ENCODE assay signal across 12 mouse cellular contexts in genomic region chr6:100892489-100892888, GRCm38 (mm10). TPM values are rescaled to one million over a fixed set of nuclear protein-coding genes. Genes with fewer than 3 reads are reported as not detected.
DNase-seq lines count a peak whose midpoint lies in the region; ATAC-seq and TF ChIP-seq lines count a peak whose summit lies in the region.
"Had no signal": no experiment of that assay in that cellular context is flagged by ENCODE, and none has a peak within 500 bp of the region (broad histone marks: within the 10 kb centered on the region; RNA-seq: fewer than 3 reads in every experiment).

No protein-coding gene starts in this region.

- no peaks in the 10 kb centered on the region for H3K9me3 ChIP-seq in heart, embryonic 11.5 days (replicated peaks; ENCODE audit: control insufficient read depth, low read length)
- H3K9me3 ChIP-seq in midbrain, postnatal 0 days (ENCODE audit: low read length) = no peaks in the 10 kb centered on the region
- H3K9me3 ChIP-seq: embryonic facial prominence, embryonic 13.5 days; neural tube, embryonic 12.5 days had no signal

- no peak overlapping the region for H3K4me2 ChIP-seq in heart, embryonic 11.5 days
- H3K4me2 ChIP-seq in midbrain, postnatal 0 days (ENCODE audit: low read depth, low read length, poor library complexity, severe bottlenecking) = no peak overlapping the region
- H3K4me2 ChIP-seq: embryonic facial prominence, embryonic 13.5 days; neural tube, embryonic 12.5 days had no signal

- no peak overlapping the region for H3K9ac ChIP-seq in heart, embryonic 11.5 days (ENCODE audit: low read depth, low read length)
- H3K9ac ChIP-seq in midbrain, postnatal 0 days (replicated peaks; ENCODE audit: low read length, poor library complexity, severe bottlenecking) = no peak overlapping the region
- H3K9ac ChIP-seq: embryonic facial prominence, embryonic 13.5 days; neural tube, embryonic 12.5 days had no signal

- no peak for TF ChIP-seq CTCF in midbrain, postnatal 0 days (IDR thresholded peaks at IDR 0.05)

- H3K27ac ChIP-seq in heart, embryonic 11.5 days (ENCODE audit: low read depth, low read length) = no peak overlapping the region
- no peak overlapping the region for H3K27ac ChIP-seq in midbrain, postnatal 0 days (ENCODE audit: low read depth, low read length)
- H3K27ac ChIP-seq: embryonic facial prominence, embryonic 13.5 days; neural tube, embryonic 12.5 days had no signal

- no peak for ATAC-seq in heart, embryonic 11.5 days (replicated peaks; ENCODE audit: insufficient number of reproducible peaks, low FRiP score, low TSS enrichment)
- ATAC-seq in midbrain, postnatal 0 days (ENCODE audit: low FRiP score) = peak; percentile 65; the same call in 1 of the 2 replicates

- H3K4me1 ChIP-seq in heart, embryonic 11.5 days (ENCODE audit: control insufficient read depth, insufficient read depth, low read length) = peaks cover 8% of the 10 kb centered on the region; the same call in 1 of the 2 replicates
- no peaks in the 10 kb centered on the region for H3K4me1 ChIP-seq in midbrain, postnatal 0 days (ENCODE audit: insufficient read depth, low read length)
- H3K4me1 ChIP-seq: embryonic facial prominence, embryonic 13.5 days; neural tube, embryonic 12.5 days had no signal

- 73% methylated on average over 4 of the region's 4 CpGs for WGBS in heart, embryonic 11.5 days (ENCODE audit: insufficient replicate concordance)
- 70% methylated on average over 4 of the region's 4 CpGs for WGBS in midbrain, postnatal 0 days

- H3K27me3 ChIP-seq in heart, embryonic 11.5 days (ENCODE audit: control insufficient read depth, insufficient read depth, low read length) = peaks cover 5% of the 10 kb centered on the region; the same call in 1 of the 2 replicates
- no peaks in the 10 kb centered on the region for H3K27me3 ChIP-seq in midbrain, postnatal 0 days (ENCODE audit: insufficient read depth, low read length)
- H3K27me3 ChIP-seq: embryonic facial prominence, embryonic 13.5 days; neural tube, embryonic 12.5 days had no signal

- peak; percentile 16 for DNase-seq in heart, postnatal 4 days
- DNase-seq in right cerebral cortex, postnatal 4 days = peak; percentile 38
- no peak for DNase-seq in right cerebral cortex, adult 18-20 months
- DNase-seq in cerebellum, postnatal 4 days (ENCODE audit: low spot score in 2 of 2) = peak; percentile 52 to 88
- DNase-seq in midbrain, postnatal 0 days (ENCODE audit: low spot score) = peak; percentile 78
- no peak for DNase-seq in testis, postnatal 14 days (ENCODE audit: low spot score)
- no peak for DNase-seq in MN1 (ENCODE audit: low spot score)
- DNase-seq: liver; lung, postnatal 4 days had no signal

- no peak overlapping the region for H3K4me3 ChIP-seq in heart, embryonic 11.5 days (ENCODE audit: low read depth, low read length)
- no peak overlapping the region for H3K4me3 ChIP-seq in midbrain, postnatal 0 days (ENCODE audit: low read depth, low read length)
- H3K4me3 ChIP-seq: embryonic facial prominence, embryonic 13.5 days; neural tube, embryonic 12.5 days had no signal

- H3K36me3 ChIP-seq in heart, embryonic 11.5 days (ENCODE audit: control insufficient read depth, insufficient read depth, low read length) = no peaks in the 10 kb centered on the region
- H3K36me3 ChIP-seq in midbrain, postnatal 0 days (ENCODE audit: insufficient read depth, low read length) = no peaks in the 10 kb centered on the region
- H3K36me3 ChIP-seq: embryonic facial prominence, embryonic 13.5 days; neural tube, embryonic 12.5 days had no signal

RNA-seq across cellular contexts. Expression of gene Ppp4r2, which starts 59.1 kb away (rescaled TPM):
- 10 to 100 TPM; 64.9 to 66.8 TPM for total RNA-seq in heart, postnatal 4 days (2021)
- 21.9 and 25.1 TPM in 2 replicates for polyA plus RNA-seq in heart, embryonic 11.5 days (2014; fragmentation: Nextera tagmentation; extraction: Ambion mirVana)
- 32.7 and 39.0 TPM in 2 replicates for total RNA-seq in midbrain, postnatal 0 days (2014; rRNA removed)
- polyA plus RNA-seq in midbrain, postnatal 0 days (2015; fragmentation: Nextera tagmentation; extraction: Ambion mirVana) = 8.4 and 10.0 TPM in 2 replicates

Comparison
In these comparisons a context has a peak if more than half of its experiments do, and no peak if none do; other contexts are left out.
1. DNase-seq: peak in heart, postnatal 4 days (single experiment), right cerebral cortex, postnatal 4 days (single experiment), cerebellum, postnatal 4 days (2 of 2) and midbrain, postnatal 0 days (single experiment); none in right cerebral cortex, adult 18-20 months (single experiment), testis, postnatal 14 days (single experiment) and MN1 (single experiment).